Mouse (Mus musculus): Measurements from ENCODE around the gene Dpy19l3.

The Dpy19l3 gene

DNA sequence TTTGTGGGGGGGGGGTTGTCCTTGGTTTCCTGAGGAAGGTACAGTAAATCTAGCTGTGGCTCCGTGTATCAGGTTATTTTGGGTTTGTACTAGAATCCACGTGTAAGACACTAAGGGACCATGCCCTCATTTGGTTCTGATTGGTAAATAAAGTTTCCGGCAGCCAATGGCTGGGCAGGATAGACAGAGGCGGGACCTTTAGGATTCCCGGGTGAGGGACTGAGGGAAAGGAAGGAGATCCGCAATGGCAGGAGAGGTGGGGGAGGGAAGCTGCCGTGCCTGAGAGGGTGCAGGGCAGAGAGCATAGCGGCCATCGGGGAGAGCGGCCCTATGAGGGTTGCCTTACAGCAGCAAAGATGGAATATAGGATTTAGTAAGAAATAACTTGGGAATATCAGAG is 67.0 kb downstream of the Dpy19l3 start:
- DNase-seq, result no peak

DNA sequence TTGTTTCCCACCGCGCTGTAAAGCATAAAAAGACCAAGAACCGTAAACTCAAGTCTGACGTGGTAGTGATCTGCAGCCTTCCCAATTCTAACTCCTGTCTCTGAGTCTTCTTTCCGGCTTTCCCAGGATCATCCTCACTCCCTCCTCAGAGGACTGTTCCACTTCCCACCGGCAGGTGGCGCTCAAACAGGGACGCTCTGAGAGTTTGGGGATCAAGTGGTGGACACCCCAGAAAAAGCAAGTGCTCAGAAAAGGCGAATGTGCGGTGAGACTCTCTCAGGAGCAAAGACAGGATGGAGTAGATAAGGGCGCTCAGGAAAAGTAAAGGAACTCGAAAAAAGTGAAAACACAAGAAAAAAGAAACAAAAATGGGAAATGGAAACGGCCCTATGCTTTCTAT is 67.5 kb downstream of the Dpy19l3 start:
- DNase-seq, result peak; percentile 54

DNA sequence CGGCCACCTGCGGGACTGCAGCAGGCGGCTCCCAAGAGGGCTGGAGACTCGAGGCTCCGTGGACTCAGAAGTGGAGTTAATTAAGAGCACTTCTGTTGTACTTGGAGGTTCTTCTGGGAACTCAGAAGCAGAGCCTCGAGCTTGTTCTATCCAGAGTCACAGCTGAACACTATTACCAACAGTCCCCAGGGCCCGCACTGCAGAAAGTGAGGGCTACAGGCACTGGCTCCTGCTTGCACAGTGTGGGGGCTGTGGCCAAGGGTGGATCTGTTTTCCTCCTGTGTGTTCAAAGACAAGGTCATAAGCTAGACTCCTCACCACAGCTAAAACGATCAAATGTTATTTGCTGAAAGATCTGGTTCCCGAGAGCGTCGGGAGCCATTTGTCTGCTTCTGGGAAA is 68.0 kb downstream of the Dpy19l3 start:
- no peak for DNase-seq

DNA sequence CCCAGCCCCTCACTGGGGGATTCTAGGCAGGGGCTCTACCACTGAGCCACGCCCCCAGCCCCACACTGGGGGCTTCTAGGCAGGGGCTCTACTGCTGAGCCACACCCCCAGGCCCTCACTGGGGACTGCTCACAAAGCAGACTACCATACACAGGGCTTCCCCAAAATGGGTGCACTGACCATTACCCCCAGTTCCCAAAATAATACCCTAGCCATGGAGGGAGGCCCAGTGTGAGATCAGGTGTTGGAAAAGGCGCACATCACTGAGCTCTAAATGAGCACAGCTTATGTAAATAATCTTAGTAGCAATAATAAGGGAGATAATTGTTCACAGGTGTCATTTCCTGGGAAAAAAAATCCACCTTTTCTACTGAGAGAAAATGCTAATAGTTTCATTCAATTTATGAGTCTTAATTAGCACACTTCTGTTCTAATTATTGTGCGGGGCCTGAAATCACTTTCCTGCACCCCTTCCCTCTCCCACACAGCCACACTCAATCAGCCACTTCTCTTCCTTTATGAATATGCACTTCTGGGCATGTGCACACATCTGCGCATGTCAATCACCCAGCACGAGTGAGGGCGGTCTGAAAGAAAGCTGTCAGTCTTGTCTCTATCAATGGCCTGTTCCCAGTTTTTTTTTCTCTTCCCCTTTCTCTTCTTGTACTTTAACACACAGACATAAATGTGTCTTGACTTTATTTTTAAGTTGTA is 70.7 kb downstream of the Dpy19l3 start:
- no peak for DNase-seq

DNA sequence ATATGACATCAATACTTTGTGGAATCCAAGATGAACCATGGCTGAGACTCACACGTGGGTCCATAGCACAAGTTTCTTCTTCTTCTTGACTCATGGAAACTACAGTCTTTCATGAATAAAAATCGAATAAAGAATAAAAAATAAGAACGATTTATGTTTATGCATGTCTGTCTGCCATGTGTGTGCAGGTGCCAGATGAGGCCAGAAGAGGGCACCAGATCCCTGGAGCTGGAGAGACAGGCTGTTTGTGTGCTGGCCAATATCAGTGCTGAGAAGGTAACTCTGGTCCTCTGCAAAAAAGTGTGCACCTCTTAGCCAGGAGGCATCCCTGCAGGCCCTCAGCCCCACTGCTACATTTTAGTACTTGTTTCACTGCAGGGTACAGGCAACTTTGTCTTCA is 72.7 kb downstream of the Dpy19l3 start:
- peak; percentile 26 for DNase-seq

DNA sequence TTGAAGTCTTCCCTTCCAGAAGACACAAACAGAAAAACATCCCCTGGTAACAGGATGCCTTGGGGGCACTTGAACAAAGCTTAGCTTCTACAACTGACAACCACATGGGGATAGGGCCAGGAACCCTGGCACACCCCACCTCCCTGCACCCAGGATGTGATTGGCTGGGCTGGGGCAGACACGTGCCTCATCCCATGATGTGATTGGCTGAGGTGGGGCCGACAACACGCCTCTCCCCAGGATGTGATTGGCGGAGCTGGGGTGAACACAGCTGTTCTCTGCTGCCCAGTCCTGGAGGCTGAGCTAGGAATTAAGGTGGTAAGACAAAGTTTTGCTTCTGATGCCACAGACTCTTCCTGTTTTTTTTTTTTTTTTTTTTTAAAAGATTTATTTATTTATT is 75.3 kb downstream of the Dpy19l3 start:
- no peak for DNase-seq

DNA sequence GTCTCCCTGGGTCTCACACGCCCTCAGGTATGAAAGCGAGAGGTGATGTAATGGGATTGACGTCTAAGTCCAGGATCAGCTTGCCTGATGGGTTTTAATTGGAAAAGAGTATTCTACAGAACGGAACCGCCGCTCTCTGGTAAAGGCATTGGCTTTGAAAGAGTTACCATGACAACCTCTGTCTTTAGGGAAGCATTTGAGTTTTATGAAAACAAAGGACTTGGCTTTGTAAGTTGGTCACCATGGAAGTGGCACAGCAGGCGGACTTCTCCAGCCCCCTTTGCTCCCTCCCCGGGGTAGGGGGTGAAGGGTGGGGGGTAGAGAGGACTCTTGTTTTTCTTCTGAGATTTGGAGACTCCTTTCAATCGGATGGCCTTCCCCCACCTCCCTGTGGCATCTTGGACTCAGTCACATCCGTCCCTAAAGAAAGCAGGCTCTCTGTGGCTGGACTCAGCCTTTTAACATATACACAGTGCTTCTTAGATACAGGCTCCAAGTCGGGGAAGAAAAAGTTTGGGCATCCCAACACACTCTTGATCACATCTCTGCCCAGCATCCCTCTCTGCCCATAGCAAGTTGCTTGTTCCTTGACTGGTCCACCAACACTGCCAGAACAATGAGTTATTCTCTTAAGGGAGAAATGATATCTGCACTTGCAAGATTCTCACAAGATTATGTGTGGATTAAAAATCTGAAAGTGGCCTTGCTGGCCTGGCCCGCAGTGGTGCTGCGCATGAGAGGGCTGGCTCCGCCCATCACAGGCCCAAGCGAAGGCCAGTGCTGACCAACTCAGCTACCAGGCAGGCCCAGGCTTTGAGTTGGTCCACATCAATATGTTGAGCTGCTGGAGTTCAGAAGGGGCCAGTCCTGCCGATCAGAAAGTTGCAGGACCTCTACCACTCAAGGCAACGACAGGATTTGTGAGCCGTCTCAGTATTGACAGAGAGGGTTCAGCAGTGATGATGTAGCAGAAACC is 85.9 kb downstream of the Dpy19l3 start:
- DNase-seq, result no peak

DNA sequence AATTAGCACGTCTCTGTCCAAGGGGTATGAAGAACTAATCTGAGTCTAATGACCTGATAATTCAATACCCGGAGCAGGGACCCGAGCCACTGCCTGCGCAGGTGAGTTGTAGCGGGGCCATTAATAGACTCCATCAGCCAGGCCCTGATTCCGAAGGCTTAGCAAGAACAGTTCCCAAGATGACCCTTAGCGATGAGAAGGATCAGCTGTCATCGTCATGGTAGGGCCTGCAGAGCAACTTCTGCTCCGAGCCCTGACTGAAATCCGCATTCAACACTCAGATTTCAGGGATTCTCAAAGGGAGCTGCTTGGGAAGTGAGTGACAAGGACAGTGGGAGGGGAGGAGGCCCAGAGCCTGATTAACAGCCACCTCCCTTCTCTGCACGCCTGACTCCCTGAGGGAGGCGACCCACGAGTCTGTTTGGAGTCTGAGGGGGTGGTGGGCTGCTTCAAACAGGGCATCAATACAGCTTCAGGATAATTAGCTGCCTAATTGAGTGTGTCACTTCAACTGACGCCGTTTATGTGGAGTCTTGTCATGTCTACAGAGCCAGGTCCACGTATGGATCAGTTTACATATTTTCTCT is 90.4 kb downstream of the Dpy19l3 start:
- no peak for DNase-seq

DNA sequence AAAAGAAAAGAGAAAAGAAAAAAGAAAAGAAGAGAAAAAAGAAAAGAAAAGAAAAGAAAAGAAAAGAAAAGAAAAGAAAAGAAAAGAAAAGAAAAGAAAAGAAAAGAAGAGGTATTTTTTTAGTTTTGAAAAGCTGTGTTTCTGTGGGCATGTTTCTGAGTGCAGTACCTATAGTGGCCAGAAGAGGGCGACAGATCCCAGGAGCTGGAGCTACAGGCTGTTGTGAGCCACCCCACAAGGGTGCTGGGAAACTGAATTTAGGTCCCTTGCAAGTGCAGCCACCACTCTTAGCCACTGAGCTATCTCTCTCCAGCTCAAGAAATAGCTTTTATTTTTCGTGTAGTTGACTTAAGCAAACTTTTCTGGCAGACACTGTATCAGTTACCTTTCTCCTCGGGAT is 95.1 kb downstream of the Dpy19l3 start:
- DNase-seq, result peak; percentile 61

DNA sequence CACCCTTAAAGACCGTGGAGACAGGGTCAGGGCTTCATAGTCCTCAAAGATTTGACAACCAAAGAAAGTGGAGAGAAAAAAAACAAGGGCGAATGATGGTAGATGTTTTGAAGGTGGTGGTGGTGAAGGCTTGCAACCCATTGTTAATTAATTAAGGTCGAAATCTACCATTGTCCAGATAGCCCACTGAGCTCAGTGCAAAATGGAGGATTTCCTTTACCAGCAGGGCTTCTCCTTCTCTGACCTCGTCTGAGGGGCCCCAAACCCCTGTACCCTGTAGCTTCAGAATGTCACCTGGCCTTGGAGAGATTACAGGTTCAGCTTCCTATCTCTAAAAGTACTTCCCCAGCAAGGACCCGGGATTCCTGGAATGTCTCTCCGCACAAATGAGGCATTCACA is 96.4 kb downstream of the Dpy19l3 start:
- no peak for DNase-seq

DNA sequence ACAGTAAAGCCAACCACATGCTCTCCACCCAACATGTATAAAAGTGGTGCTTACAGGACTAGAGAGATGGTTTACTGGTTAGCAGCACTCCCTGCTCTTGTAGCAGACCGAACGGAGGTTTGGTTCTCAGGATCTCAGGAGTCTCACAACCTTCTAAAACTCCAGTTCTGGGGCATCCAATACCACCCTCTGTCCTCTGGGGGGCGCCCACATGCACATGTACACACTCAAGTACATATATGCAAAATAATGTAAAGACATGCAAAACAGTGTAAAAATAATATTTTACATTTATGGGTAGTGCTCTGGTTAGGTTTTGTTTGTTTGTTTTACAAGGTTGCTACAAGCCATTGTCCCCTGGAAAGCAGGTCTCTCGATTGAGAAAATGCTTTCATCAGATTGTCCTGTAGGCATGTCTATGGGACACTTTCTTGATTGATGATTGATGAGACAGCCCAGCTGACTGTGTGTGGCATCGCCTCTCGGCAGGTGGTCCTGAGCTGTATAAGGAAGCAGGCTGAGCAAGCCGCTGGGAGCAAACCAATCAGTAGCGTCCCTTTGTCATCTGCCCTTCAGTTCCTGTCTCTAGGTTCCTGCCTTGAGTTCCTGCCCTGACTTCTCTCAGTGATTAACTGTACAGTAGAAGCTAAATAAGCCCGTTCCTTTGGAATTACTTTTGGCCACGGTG is 102.5 kb downstream of the Dpy19l3 start:
- no peak for DNase-seq

DNA sequence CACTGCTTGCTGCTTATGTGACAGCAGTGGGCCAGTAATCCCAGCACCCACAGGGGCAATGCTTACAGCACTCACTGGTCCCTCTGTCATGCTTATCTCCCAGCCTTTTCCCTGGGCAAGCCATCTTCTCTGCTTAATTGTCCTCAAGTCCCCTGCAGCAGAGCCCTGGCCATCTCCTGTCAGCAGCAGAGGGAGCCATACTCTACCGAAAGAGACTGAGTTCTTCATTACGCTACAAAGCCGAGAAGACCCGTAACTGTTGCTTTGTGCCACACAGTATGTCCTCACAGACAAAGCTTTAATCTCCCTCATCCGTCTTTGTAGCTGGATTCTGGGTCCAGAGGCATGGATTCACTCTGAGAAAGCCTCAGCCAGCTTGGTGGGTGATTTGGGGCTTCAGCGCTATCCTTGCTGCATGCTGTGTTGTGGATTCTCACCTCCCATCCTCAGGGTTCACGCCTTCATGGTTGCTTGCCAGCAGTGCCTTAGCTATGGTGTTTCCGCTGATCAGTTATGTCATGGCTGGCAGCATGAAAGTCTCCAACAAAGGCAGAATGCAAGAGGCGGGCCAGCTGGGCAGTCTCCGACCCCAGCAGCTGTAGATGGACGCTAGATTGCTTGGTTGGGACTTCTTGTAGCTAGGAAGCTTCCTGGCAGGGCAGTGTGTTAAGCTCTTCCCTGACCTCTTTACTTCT is 103.4 kb downstream of the Dpy19l3 start:
- DNase-seq, result no peak

DNA sequence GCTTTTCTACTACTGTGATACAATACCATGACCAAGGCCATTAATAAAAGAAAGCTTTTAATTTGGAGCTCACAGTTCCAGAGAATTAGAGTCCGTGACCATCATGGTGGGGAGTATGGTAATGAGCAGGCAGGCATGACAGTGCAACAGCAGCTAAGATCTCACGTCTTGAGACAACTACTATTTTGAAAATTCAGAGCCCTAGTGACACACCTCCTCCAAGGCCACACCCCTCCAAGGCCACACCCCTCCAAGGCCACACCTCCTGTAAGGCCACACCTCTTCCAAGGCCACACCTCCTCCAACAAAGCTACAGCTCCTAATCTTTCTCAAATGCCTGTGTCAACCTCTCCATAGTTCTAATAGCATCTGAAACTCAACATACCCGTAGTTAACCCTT is 105.2 kb downstream of the Dpy19l3 start:
- DNase-seq, result peak; percentile 29

DNA sequence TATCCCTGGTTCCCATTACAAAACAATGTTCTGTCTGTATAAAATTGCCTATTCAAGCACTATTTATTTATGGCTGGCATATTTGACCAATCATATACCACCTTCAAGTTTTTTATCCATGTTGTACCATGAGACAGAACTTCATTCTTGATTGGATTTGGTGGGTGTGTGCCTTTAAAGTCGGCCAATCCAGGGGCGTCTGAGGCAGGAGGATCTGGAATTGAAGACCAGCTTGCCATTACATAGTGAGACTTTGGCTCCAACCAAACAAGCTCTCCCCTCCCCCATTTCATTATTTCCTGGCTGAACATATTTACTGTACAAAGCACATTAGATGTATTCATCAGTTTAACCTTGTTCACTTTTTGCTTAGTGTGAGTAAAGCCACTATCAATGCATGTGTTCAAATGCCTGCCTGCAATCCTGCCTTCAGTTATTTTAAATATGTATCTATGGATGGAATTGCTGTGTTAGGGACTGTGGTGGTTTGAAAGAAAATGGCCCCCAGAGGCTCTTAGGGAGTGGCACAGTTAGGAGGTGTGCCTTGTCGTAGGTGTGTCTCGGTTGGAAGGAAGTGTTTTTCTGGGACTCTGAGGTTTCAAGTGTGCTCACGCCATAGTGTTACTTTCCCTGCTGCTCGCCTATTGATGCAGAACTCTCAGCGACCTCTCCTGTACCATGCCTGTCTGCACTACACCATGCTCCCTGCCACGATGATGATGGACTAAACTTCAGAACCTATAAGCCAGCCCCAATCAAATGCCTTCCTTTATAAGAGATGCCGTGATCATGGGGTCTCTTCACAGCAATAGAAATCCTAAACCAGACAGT is 105.8 kb downstream of the Dpy19l3 start:
- DNase-seq, result no peak

DNA sequence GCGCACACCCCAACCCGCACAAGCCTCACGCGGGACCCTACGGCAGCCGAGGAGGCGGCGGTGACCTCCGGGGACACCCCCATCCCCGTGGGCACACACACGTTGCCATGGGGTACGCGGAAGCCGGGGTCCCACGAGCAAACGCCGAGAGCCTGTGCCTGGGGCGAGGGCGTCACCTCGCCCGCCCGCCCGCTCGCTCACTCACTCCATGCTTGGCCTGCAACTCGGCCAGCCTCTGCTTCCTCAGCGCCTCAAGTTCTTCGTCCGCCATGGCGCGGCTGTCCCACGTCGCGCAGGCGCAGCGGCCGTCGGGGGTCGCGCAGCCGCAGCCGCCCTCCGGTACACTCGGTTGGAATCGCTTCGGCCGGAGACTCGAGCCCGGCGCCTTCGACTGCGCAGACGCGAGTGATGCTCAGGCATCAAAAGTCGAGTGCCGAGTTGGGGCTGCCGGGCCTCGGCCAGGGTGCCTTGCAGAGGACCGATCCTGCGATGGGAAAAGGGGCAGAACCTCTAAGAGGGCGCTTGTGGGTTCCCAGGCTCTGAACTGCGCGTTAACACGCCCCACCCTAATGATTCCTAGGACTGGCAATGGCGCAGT is 107.1 kb downstream of the Dpy19l3 start, which contains the start of gene Pdcd5:
Pdcd5 (minus strand) TSS at position 421 of the 598 bp plus-strand sequence.
- DNase-seq, result peak; percentile 98

DNA sequence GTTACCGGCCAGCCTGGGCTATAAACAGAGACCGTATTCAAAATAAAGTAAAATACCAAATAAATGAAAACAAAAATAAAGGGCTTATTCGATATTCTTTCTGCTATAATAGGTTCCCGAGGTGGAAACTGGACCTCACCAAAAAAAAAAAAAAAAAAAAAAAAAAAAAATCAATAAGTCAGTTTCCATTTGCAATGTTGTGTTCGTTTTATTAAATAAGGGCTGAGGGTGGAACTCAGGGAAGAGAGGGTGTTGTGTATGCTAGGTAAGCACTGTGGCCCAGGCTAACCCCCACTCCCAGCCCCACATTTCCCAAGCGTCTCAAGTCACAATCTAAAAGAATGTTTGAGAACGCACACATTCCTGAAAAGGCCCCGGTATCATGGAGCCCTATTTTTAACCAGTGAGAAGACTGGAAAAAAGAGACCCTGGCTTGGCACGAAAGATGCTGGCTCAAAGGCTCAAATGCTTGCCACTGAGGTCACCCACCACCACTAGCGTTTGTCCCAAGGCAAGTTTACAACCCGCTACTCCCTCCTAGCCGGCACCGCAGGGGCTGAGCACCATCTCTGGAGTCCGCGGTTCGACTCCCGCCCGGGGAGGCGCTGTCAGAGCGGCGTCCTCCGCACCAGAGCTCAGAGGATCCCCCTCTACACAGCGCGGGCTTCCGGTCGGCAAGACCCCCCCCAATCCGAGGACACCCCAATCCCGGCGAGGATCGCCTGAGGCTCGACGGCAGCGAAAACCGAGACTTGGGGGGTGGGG is 107.8 kb downstream of the Dpy19l3 start:
- DNase-seq, result peak; percentile 73

DNA sequence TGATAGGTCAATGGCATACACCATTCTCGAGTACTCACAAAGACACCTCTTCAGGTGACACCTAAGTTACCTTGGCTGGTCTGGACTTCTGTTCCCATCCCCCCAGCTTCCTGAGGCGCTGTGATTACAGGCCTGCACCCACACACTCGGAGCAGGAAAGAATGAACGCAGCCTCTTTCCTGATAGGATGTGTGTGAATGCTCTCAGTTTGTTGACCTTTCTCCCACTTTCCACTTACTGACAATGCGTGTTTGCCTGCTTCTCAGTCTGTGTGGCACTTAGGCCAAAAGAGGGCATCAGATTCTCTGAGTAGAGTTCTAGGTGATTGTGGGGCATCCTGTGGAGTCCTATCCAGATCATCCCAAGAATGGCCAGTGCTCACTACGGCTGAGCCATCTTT is 114.2 kb downstream of the Dpy19l3 start:
- no peak for DNase-seq

DNA sequence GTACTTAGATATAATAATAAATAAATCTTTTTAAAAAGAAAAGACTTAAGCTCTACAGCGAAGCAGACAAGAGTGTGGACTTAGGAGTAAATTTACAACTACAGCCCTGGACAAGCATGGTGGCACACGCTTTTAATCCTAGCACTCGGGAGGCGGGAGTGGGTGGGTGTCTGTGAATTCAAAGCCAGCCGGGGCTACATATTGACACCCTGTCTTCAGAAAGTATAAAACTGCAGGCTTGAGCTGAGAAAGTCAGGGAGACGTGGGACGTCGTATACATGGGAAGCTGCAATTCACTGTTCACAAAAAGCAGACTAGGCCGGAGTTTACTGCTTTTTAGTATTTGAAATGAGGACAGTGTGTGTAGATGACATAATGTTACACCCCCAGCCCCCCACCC is 117.4 kb downstream of the Dpy19l3 start:
- no peak for DNase-seq

DNA sequence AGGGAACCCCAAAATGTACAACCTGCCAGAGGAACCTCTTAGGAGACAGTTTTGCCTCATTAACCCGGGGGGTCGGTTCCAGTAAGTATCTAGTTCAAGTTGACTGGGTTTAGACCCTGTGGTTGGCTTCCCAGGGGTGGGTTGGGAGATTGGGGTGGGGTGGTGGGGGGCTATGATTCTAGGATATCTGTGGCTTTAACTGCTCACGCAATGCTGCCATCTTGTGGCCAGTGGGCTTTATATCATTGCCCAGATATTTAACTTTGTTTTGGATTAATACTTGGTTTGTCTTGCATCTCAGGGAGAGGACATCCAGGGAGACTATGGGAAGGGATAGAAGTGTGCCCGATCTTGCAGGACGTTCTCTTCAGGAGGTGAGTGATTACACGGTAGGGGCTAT is 118.0 kb downstream of the Dpy19l3 start:
- DNase-seq, result peak; percentile 46
